Mouse (Mus musculus) liver, embryonic 14.5 days (tissue): ENCODE measurements around the gene Nek11. TPM values are rescaled to one million over a fixed set of nuclear protein-coding genes. Genes with fewer than 3 reads are reported as not detected.

ENCODE experiments used
- ATAC-seq: fragments of 200-750 bp; cut with Nextera tagmentation; 2 replicates; pipeline ENCODE4 v1.8.0; 2017; ENCODE audit warnings: moderate number of reproducible peaks, mild to moderate bottlenecking, moderate library complexity; ENCODE audit not compliant: insufficient read depth
- DNase-seq, 3 experiments: peaks; one replicate each; pipeline ENCODE4 v3.0.0-alpha.2; 2012 to 2013; ENCODE audit warnings: low read depth in 3 of 3, low spot score in 3 of 3
- H3K27ac ChIP-seq: fragments of 300-500 bp; sonication (generic); 2 replicates; pipeline ENCODE4 v1.5.1; 2014; ENCODE audit warnings: moderate library complexity, mild to moderate bottlenecking, control low read depth, inconsistent platforms
- H3K27me3 ChIP-seq: fragments of 300-500 bp; sonication (generic); 2 replicates; pipeline ENCODE4 v1.6.1; 2014; ENCODE audit warnings: mild to moderate bottlenecking, low read length, moderate library complexity; ENCODE audit not compliant: control insufficient read depth, insufficient read depth
- H3K36me3 ChIP-seq: fragments of 300-500 bp; sonication (generic); replicated peaks from 2 replicates; pipeline ENCODE4 v1.6.1; 2014; ENCODE audit warnings: low read depth; ENCODE audit not compliant: control insufficient read depth, insufficient read depth
- H3K4me1 ChIP-seq, 2 experiments: fragments of 200-500 bp in 1 of 2; fragments of 300-500 bp in 1 of 2; sonication (generic) in 1 of 2; replicated peaks; 2 replicates each; pipeline ENCODE4 v1.6.1; 2012 to 2014; ENCODE audit warnings: antibody characterized with exemption in 1 of 2, inconsistent platforms in 1 of 2, low read length in 1 of 2; ENCODE audit not compliant: control insufficient read depth in 2 of 2, insufficient read depth in 2 of 2
- H3K4me2 ChIP-seq: fragments of 300-500 bp; sonication (generic); 2 replicates; pipeline ENCODE4 v1.6.1; 2014; ENCODE audit warnings: low read depth, mild to moderate bottlenecking, control low read depth, moderate library complexity
- H3K4me3 ChIP-seq, 2 experiments: fragments of 200-500 bp in 1 of 2; fragments of 300-500 bp in 1 of 2; sonication (generic) in 1 of 2; 2 replicates each; pipeline ENCODE4 v1.5.1; 2012 to 2014; ENCODE audit warnings: low read depth in 2 of 2, low read length in 2 of 2, mild to moderate bottlenecking in 2 of 2, control low read depth in 1 of 2, inconsistent platforms in 1 of 2, moderate library complexity in 1 of 2; ENCODE audit not compliant: insufficient read depth in 1 of 2
- H3K9ac ChIP-seq: fragments of 300-500 bp; sonication (generic); replicated peaks from 2 replicates; pipeline ENCODE4 v1.6.1; 2014; ENCODE audit warnings: mild to moderate bottlenecking, control low read depth, moderate library complexity
- H3K9me3 ChIP-seq: fragments of 300-500 bp; sonication (generic); 2 replicates; pipeline ENCODE4 v1.6.1; 2016; ENCODE audit warnings: low read length, mixed read lengths; ENCODE audit not compliant: control insufficient read depth
- CTCF ChIP-seq: IDR thresholded peaks from 2 replicates; pipeline ENCODE4 v1.5.1; 2016; ENCODE audit warnings: antibody characterized with exemption, low read depth, control low read depth
- EP300 ChIP-seq: IDR thresholded peaks from 2 replicates; pipeline ENCODE4 v1.6.1; 2016; ENCODE audit warnings: antibody characterized with exemption, low read depth
- WGBS: fragments of 180-500 bp; shearing (Covaris S2); extraction: QIAGEN DNeasy Blood & Tissue Kit; methylation state at CpG from one replicate; pipeline ENCODE4 v1.1.7; 2014; ENCODE audit not compliant: insufficient replicate concordance; 5-methylcytosine and 5-hydroxymethylcytosine counted together
- polyA plus RNA-seq, 2 experiments: library from polyadenylated mRNA; depleted of rRNA in 1 of 2; stranded (reverse) in 1 of 2; unstranded in 1 of 2; fragments of >200 nt; fragmentation: Nextera tagmentation in 1 of 2; extraction: Ambion mirVana in 1 of 2; gene quantifications; 2 replicates each; pipeline versions ENCODE4 v1.2.1 to v1.2.3; 2012 to 2014

The Nek11 gene
- polyA plus RNA-seq (2012; rRNA removed) (not detected in 2 replicates), polyA plus RNA-seq (2014; fragmentation: Nextera tagmentation; extraction: Ambion mirVana) (not detected in 2 replicates)

- Histone ChIP-seq H3K4me1 (peaks cover 3 to 11% of the 10 kb centered on the region in 2 experiments; a peak in 3 of 4 replicates), H3K27ac (peak within 1 kb of the TSS; percentile 80), H3K36me3 (peaks cover 6% of the 10 kb centered on the region), H3K27me3 (no peaks in the 10 kb centered on the region), H3K4me2 (peak within 1 kb of the TSS; percentile 86), H3K4me3 (peak within 1 kb of the TSS; percentile 60 to 91), H3K9me3 (no peaks in the 10 kb centered on the region), H3K9ac (peak within 1 kb of the TSS; percentile 63)
- WGBS, result under 1% methylated on average over 44 of the region's 44 CpGs
- DNase-seq (peak; percentile 89 to 92 (median 89)), ATAC-seq (peak; percentile 99)
- no peak for TF ChIP-seq CTCF
- TF ChIP-seq EP300, result no peak
These were observed at the start of gene Nek11, which contains the start of gene Aste1 for GRCm38 (mm10) chr9:105395218-105395627. Nek11 (minus strand) TSS chr9:105395524. Aste1 (plus strand) TSS chr9:105395392.

GRCm38 (mm10) chr9:105408549-105408948 is 13.2 kb upstream of the Nek11 start:
- TF ChIP-seq EP300 (no peak), CTCF (no peak)
- Histone ChIP-seq H3K9me3 (no peaks in the 10 kb centered on the region), H3K27ac (no peak overlapping the region), H3K27me3 (no peaks in the 10 kb centered on the region), H3K4me2 (no peak overlapping the region), H3K4me1 (no peaks in the 10 kb centered on the region), H3K4me3 (no peak overlapping the region), H3K9ac (no peak overlapping the region), H3K36me3 (no peaks in the 10 kb centered on the region; the same call in none of the 2 replicates)
- WGBS, result 85% methylated on average over 6 of the region's 6 CpGs
- DNase-seq (no peak), ATAC-seq (no peak)

- Histone ChIP-seq H3K27ac (no peak overlapping the region), H3K4me2 (peak overlapping the region; percentile 86), H3K4me3 (peak overlapping the region; percentile 48 to 60; a peak in 3 of 4 replicates), H3K9me3 (no peaks in the 10 kb centered on the region), H3K27me3 (no peaks in the 10 kb centered on the region), H3K9ac (no peak overlapping the region; the same call in 1 of the 2 replicates), H3K36me3 (peaks cover 6% of the 10 kb centered on the region), H3K4me1 (peaks cover 3 to 11% of the 10 kb centered on the region in 2 experiments; a peak in 3 of 4 replicates)
- ATAC-seq (0 out of 2 replicates have a peak, but pooled peaks have one; percentile 1), DNase-seq (no peak)
- 13% methylated on average over 11 of the region's 11 CpGs for WGBS
- TF ChIP-seq CTCF, result no peak
- no peak for TF ChIP-seq EP300
These were observed 604 bp downstream of the Nek11 start for GRCm38 (mm10) chr9:105394720-105395119.

- ATAC-seq (no peak), DNase-seq (no peak)
- Histone ChIP-seq H3K9ac (no peak overlapping the region), H3K4me2 (no peak overlapping the region), H3K9me3 (no peaks in the 10 kb centered on the region), H3K4me3 (no peak overlapping the region), H3K36me3 (no peaks in the 10 kb centered on the region), H3K27me3 (no peaks in the 10 kb centered on the region), H3K27ac (no peak overlapping the region), H3K4me1 (peaks cover 0 to 5% of the 10 kb centered on the region in 2 experiments; a peak in 1 of 4 replicates)
- TF ChIP-seq CTCF (no peak), EP300 (no peak)
- 37% methylated on average over 5 of the region's 5 CpGs for WGBS
These were observed 4.7 kb downstream of the Nek11 start for GRCm38 (mm10) chr9:105390616-105391015.

- Histone ChIP-seq H3K4me3 (no peak overlapping the region), H3K27me3 (no peaks in the 10 kb centered on the region), H3K36me3 (no peaks in the 10 kb centered on the region), H3K4me1 (no peaks in the 10 kb centered on the region), H3K9ac (no peak overlapping the region), H3K9me3 (no peaks in the 10 kb centered on the region), H3K4me2 (no peak overlapping the region), H3K27ac (no peak overlapping the region)
- peak; percentile 74 for TF ChIP-seq CTCF
- TF ChIP-seq EP300, result no peak
- 7% methylated on average over 4 of the region's 4 CpGs for WGBS
- no peak for ATAC-seq
- DNase-seq, result peak in 2 of 3 experiments; percentile 22 to 23
These were observed 6.0 kb downstream of the Nek11 start for GRCm38 (mm10) chr9:105389289-105389688.
